Mouse (Mus musculus) mouse embryonic stem cell (cell line): ENCODE measurements around the gene Spag6.

Source experiments
- in situ Hi-C, 2 experiments: fragments of 300-500 bp; cut with MboI; formaldehyde crosslinking; loops; 1 replicate in 1 of 2; 3 replicates in 1 of 2; pipeline ENCODE4 v1.14.3; 2019 to 2020; ENCODE audit warnings: low sequenced_read_pairs in 2 of 2, low pct_unique_long_range_greater_than_20kb in 1 of 2, mixed read lengths in 1 of 2; ENCODE audit not compliant: unreplicated experiment in 1 of 2

Gene Spag6

GRCm38 (mm10) chr2:18693871-18694610 lies at the start of gene Spag6:
Spag6 (plus strand) TSS chr2:18694032.
- in situ Hi-C loops: loop anchor here in 1 of 2 experiments (10.0 to 25.0 kb wide), 2 partner anchors 659 to 743 kb away; partner anchors contain the start of genes A930004D18Rik and Ptf1a

- in situ Hi-C loops: no loop called here
Observed at GRCm38 (mm10) chr2:18648563-18648962, 45.3 kb upstream of the Spag6 start.

DNA sequence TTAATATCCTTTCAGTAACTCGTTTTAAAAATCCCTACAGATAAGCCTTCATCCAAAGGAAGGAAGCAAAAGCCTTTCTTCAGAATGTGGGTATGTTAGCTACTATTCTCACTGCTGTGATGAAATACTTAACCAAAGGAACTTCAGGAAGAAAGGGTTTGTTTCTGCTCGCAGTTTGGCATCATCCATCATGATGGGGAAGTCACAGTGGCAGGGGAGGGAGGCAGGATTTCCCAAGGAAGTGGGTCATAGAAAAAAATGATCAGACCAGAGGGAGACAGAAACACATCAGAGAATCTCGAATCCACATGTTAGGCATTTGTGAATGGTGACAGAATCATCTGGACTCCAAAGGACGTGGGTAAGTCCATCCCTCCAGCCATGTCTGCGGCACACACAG lies 39.0 kb upstream of the Spag6 start:
- in situ Hi-C loops: no loop called here

DNA sequence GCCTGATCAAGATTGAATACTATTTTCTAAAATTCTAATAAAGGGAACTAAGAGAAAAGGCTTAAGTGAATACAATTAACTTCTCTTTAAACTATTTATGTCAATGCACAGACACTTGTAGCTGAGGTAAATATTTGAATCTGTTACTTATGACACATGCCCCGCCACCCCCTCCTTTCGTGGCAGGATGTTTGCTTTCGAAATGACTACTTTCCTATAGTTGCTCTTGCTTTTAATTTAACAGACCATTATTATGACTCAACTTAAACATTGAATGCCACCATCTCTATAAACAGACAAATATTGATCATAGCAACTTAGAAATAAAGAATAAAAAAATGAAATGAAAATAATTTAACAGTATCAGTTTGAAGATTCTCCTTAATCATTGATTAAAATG lies 29.8 kb upstream of the Spag6 start:
- in situ Hi-C loops: no loop called here

- in situ Hi-C loops: no loop called here
Observed at GRCm38 (mm10) chr2:18671041-18671440, 22.8 kb upstream of the Spag6 start.

GRCm38 (mm10) chr2:18672133-18672765 lies 21.6 kb upstream of the Spag6 start, which contains the start of gene Commd3:
Commd3 (plus strand) TSS chr2:18672384.
- in situ Hi-C loops: no loop called here

GRCm38 (mm10) chr2:18672766-18673164 lies 21.1 kb upstream of the Spag6 start:
- in situ Hi-C loops: no loop called here

GRCm38 (mm10) chr2:18673766-18674165 lies 20.1 kb upstream of the Spag6 start:
- in situ Hi-C loops: no loop called here

DNA sequence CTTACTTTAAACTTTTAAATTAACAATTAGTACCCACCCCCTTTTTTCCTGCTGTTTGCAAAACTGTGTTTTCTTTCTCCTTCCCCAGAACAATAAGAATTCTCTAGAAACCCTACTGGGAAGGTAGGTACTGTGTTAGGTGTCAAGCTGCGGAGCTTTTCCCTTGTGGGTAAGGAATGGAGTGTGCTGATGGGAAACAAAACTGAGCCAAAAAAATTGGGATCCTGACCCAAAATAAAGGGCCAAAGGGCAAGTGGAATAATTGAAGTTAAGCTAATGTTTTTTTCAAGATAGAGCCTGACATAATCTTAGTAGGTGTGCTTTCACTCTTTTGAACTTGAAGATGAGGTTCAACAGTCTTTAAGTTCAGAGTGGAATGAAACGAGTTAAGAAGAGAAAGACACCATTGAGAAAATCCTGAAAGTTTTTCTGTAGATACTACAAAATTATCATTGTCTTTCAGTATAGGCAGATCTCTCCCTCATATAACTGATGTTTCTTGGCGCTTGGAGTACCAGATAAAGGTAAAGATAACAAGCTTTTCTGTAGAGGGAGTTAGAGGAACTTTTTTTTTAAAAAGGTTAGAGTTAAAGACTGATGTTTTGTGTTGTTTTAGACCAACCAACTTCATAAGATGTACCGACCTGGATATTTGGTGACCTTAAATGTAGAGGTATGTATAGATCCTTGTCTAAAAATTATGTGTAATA lies 19.5 kb upstream of the Spag6 start:
- in situ Hi-C loops: no loop called here

DNA sequence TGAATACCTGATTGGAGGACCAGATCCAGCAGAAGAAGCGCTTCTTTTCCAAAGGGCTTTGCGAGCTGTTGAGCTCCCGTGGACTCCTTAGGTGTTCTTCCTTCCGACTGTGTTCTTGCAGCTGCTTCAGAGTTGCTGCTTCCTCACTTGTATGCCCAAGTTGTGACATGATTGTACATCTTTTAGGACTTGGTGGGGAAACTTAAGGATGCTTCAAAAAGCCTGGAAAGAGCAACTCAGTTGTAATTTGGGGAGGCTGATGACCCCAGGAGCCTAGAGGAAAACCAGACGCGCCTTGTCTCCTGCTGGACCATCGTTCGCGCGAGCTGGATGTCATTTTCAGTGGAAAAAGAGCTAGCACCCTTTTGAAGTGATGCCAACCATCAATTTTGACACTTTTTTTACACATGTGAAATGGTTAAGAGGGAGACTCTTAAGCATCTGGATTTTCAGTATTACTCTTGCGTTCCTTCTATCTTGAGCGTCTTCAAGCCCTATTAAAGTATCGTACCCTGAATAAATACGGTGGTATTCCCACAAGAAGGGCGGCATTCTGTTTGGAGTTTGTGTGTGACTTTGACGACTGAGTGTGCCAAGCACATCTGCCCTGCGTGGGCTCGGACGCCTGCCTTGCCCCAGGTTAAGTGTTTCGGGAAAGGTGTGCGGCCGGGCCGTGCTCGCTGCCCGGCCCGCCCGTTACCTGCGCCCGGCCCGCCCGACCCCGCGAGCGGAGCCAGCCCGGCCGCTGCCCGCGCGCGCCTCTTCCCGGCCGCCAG lies 18.0 kb upstream of the Spag6 start:
- in situ Hi-C loops: loop anchor here in 1 of 2 experiments (25.0 kb wide), 1 partner anchor 761 kb away; the partner anchor contains the start of gene Ptf1a

- in situ Hi-C loops: loop anchor here in 1 of 2 experiments (25.0 kb wide), 1 partner anchor 761 kb away; the partner anchor contains the start of gene Ptf1a
Observed at GRCm38 (mm10) chr2:18676457-18676935, 17.3 kb upstream of the Spag6 start.

DNA sequence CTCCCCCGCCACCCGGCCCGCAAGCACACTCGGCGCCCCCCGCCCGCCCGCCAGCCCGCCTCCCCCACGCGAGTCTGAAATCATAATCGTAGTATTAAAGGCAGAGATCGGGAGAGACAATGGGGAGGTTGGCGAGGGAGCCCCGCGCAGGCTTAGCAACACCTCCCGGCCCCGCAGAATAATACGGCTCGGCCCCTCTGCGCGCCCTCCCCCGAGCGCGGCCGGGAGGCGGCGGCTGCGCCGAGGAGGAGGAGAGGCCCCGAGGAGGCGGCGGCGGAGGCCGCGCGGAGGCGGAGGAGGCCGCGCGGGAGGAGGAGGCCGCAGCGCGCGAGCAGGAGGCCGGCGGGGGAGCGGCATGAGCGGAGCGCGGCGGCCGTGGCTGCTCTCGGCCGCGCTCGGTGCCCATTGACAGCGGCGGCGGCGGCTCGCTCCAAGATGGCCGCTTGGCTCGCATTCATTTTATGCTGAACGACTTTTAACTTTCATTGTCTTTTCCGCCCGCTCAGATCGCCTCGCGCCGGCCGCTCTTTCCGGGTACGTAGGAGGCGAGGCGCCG lies 16.8 kb upstream of the Spag6 start, which contains the start of gene Bmi1:
Gene Bmi1 (plus strand): TSS at position 83 of the 556 bp plus-strand sequence.
- in situ Hi-C loops: loop anchor here in 1 of 2 experiments (25.0 kb wide), 1 partner anchor 760 kb away; the partner anchor contains the start of gene Ptf1a

DNA sequence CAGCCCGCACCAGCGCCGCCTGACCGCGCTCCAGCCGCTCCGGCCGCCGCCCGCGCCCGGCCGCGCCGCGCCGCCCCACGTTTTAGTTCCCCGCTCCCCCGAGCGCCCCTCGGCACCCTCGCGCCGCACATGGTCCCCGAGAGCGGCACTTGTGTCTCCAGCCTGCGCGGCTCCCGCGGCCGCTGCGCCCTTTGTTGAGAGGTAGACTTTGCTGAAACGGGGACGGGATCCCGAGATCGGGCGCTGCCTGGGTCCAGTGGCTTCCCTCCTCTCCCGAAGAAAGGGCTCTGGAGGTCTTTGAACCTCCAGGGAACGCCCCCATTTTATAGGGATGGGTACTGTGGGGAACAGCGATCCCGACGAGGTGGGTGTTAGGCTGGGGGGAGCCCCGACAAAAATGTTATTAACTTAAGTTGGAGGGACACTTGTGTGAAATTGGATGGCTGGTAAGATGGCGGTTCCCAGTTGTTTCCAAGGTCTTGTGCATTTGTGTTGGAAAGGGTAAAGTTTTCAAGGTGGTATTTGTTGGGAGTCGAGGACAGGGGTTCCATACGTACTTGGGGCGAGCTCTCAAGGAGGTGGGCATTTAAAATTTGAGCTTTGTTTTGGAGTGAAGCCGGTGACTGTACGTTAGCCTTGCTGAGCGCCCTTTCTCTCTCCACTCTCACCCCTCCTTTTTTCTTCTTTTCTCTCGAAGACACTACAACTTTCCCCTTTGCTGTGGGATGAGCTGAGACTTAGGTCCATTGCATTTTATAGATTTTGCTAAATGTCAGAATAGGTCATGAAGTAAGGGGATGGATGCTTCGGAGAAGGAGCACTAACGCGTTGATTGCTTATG lies 16.0 kb upstream of the Spag6 start:
- in situ Hi-C loops: loop anchor here in 1 of 2 experiments (25.0 kb wide), 1 partner anchor 759 kb away; the partner anchor contains the start of gene Ptf1a

GRCm38 (mm10) chr2:18679701-18680100 lies 14.1 kb upstream of the Spag6 start:
- in situ Hi-C loops: loop anchor here in 1 of 2 experiments (25.0 kb wide), 1 partner anchor 758 kb away; the partner anchor contains the start of gene Ptf1a

DNA sequence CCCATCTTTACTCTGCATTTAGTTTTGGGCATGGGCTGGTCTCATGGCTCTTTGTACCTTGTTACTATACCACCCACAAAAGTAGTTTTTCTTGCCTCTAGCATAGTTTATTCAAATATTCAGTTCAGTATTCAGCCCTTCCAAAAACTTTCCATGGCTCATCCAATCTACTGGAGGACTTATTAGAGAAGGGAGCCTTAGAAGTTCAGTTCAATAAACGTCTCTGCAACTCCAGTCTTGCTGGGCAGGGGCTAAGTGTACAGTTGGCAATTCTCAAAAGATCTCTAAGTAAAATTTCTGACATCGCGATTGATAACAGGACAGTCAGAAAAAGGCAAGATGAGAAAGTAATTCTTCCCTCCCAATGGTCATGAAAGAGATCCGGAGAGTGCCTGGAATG lies 13.3 kb upstream of the Spag6 start:
- in situ Hi-C loops: loop anchor here in 1 of 2 experiments (25.0 kb wide), 1 partner anchor 757 kb away; the partner anchor contains the start of gene Ptf1a

DNA sequence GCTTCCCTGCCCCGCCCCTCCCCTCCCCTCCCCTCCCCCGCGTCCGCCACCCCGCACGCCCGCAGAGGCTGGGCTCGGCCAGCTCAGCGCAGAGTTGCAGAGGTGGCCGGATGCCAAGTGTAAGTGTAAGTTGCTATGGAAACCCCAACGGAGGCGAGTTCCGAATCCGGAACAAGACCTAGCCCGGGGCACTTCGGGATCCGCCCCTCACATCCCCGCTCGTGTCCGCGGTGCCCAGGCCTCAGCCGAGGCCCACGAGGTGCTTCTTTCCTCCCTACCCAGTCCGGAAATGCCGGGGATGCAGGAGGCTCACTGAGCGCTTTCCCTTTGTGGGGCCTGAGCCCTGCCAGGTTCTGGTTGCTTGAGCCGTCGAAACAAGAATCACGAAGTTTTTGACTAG lies 12.9 kb upstream of the Spag6 start:
- in situ Hi-C loops: loop anchor here in 1 of 2 experiments (25.0 kb wide), 1 partner anchor 756 kb away; the partner anchor contains the start of gene Ptf1a

DNA sequence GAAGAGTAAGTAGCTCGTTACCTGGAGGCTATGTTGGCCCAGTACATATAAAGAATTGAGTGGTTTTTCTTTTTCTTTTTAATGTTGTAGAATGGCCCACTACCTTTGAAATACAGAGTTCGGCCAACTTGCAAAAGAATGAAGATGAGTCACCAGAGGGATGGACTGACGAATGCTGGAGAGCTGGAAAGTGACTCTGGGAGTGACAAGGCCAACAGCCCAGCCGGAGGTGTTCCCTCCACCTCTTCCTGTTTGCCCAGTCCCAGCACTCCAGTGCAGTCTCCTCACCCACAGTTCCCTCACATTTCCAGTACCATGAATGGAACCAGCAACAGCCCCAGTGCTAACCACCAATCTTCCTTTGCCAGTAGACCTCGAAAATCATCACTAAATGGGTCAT lies 9.8 kb upstream of the Spag6 start:
- in situ Hi-C loops: loop anchor here in 1 of 2 experiments (25.0 kb wide), 1 partner anchor 753 kb away; the partner anchor contains the start of gene Ptf1a
